In the genomic region with DNA sequence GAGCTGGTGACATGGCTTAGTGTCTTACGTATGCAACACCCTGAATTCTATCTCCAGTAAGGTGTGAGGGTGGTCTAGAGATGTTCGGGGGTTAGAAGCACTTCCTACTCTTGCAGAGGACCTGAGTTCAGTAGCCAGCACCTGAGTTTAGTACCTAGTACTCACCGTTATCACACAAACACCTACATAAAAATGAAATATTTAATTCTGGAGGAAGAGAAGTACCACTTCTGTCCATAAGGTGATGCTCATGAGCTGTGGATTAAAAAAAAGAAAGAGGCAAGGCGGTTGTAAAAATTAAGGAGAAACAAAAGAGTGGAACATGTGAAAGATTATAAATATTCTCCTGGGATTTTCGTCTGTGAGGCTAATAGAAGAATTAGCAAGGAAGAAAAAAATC, we compare ENCODE assay signal across 9 mouse cellular contexts. TPM values are rescaled to one million over a fixed set of nuclear protein-coding genes. Genes with fewer than 3 reads are reported as not detected.
DNase-seq lines count a peak whose midpoint lies in the region; ATAC-seq and TF ChIP-seq lines count a peak whose summit lies in the region.
"Had no signal": no experiment of that assay in that cellular context is flagged by ENCODE, and none has a peak within 500 bp of the region (broad histone marks: within the 10 kb centered on the region; RNA-seq: fewer than 3 reads in every experiment).

No protein-coding gene starts in this region.

- no peaks in the 10 kb centered on the region; the same call in 1 of the 2 replicates for H3K4me1 ChIP-seq in lung, adult 2 months (ENCODE audit: control insufficient read depth, insufficient read depth, low read length)
- 0 out of 2 replicates have a peak, but pooled peaks cover under 1% of the 10 kb centered on the region for H3K4me1 ChIP-seq in heart, postnatal 0 days (ENCODE audit: control insufficient read depth, insufficient read depth)
- H3K4me1 ChIP-seq in midbrain, embryonic 11.5 days (ENCODE audit: control insufficient read depth, insufficient read depth, low read length) = peaks cover 26% of the 10 kb centered on the region

- 26% methylated on average over 5 of the region's 5 CpGs for WGBS in lung, adult 2 months
- WGBS in heart, postnatal 0 days = 31% methylated on average over 5 of the region's 5 CpGs
- 36% methylated on average over 5 of the region's 5 CpGs for WGBS in midbrain, embryonic 11.5 days

- TF ChIP-seq EP300 in heart, postnatal 0 days (IDR thresholded peaks at IDR 0.05; ENCODE audit: low read depth) = no peak

- no peak overlapping the region for H3K4me2 ChIP-seq in heart, postnatal 0 days (ENCODE audit: low read depth, low read length)
- no peak overlapping the region for H3K4me2 ChIP-seq in midbrain, embryonic 11.5 days

- peak; percentile 21; the same call in 1 of the 2 replicates for TF ChIP-seq CTCF in lung, adult 2 months (IDR thresholded peaks at IDR 0.05; ENCODE audit: insufficient read depth, low read length)
- TF ChIP-seq CTCF in heart, postnatal 0 days (IDR thresholded peaks at IDR 0.05; ENCODE audit: low read depth) = peak; percentile 77

- no peak overlapping the region for H3K27ac ChIP-seq in heart, postnatal 0 days (ENCODE audit: low read depth)
- H3K27ac ChIP-seq in midbrain, embryonic 11.5 days (ENCODE audit: low read depth, low read length) = peak overlapping the region; percentile 85; the same call in 1 of the 2 replicates

- H3K36me3 ChIP-seq in heart, postnatal 0 days (replicated peaks; ENCODE audit: control insufficient read depth, insufficient read depth, low read length) = no peaks in the 10 kb centered on the region
- no peaks in the 10 kb centered on the region for H3K36me3 ChIP-seq in midbrain, embryonic 11.5 days (ENCODE audit: control insufficient read depth, insufficient read depth, low read length)

- peaks cover 12% of the 10 kb centered on the region; the same call in 1 of the 2 replicates for H3K27me3 ChIP-seq in heart, postnatal 0 days (ENCODE audit: control insufficient read depth, insufficient read depth, low read length)
- H3K27me3 ChIP-seq in midbrain, embryonic 11.5 days (ENCODE audit: control insufficient read depth, insufficient read depth, low read length) = no peaks in the 10 kb centered on the region

- H3K4me3 ChIP-seq in lung, adult 2 months (replicated peaks; ENCODE audit: extremely low read depth, low read depth, low read length) = no peak overlapping the region
- no peak overlapping the region for H3K4me3 ChIP-seq in heart, postnatal 0 days (ENCODE audit: low read depth, low read length)
- no peak overlapping the region for H3K4me3 ChIP-seq in midbrain, embryonic 11.5 days (ENCODE audit: low read depth, low read length)

- no peak for DNase-seq in lung, adult 2 months
- no peak for DNase-seq in lung, postnatal 4 days
- no peak for DNase-seq in heart, postnatal 0 days (ENCODE audit: low spot score)
- peak; percentile 89 for DNase-seq in midbrain, embryonic 11.5 days (ENCODE audit: low spot score, missing footprints)
- no peak for DNase-seq in Muller cell, postnatal 12 days (ENCODE audit: inconsistent ontology term)
- no peak for DNase-seq in urinary bladder, adult 2 months (ENCODE audit: low spot score)
- DNase-seq in thymus, adult 18-20 months = no peak

- no peaks in the 10 kb centered on the region for H3K9me3 ChIP-seq in heart, postnatal 0 days (replicated peaks; ENCODE audit: control insufficient read depth, low read length)
- H3K9me3 ChIP-seq in midbrain, embryonic 11.5 days (ENCODE audit: control insufficient read depth, low read length) = no peaks in the 10 kb centered on the region

- peak; percentile 64 for ATAC-seq in common myeloid progenitor, adult 5-6 weeks (replicated peaks; ENCODE audit: low read depth, poor library complexity, severe bottlenecking)
- no peak for ATAC-seq in heart, postnatal 0 days (ENCODE audit: insufficient read depth, low read depth)
- ATAC-seq in midbrain, embryonic 11.5 days (ENCODE audit: low FRiP score) = no peak

- no peak overlapping the region for H3K9ac ChIP-seq in heart, postnatal 0 days (replicated peaks; ENCODE audit: low read depth, low read length)
- H3K9ac ChIP-seq in midbrain, embryonic 11.5 days (ENCODE audit: low read length) = no peak overlapping the region

- TF ChIP-seq POLR2A in lung, adult 2 months (IDR thresholded peaks at IDR 0.05; ENCODE audit: borderline replicate concordance, extremely low read depth, low read depth, low read length) = no peak

RNA-seq across cellular contexts. Expression of a gene that starts 2.1 kb away (rescaled TPM):
- polyA plus RNA-seq in lung, adult 2 months (2012; rRNA removed) = 0.33 and 0.42 TPM in 2 replicates
- not detected in 2 replicates for total RNA-seq in common myeloid progenitor, adult 5-6 weeks (2017)
- total RNA-seq in heart, postnatal 0 days (2014; rRNA removed; ENCODE audit: low replicate concordance) = 0.27 TPM in 1 of 2 replicates, not detected in the other
- 0.48 and 0.79 TPM in 2 replicates for polyA plus RNA-seq in heart, postnatal 0 days (2015; fragmentation: Nextera tagmentation; extraction: Ambion mirVana)
- 67.4 and 70.1 TPM in 2 replicates for polyA plus RNA-seq in midbrain, embryonic 11.5 days (2014; fragmentation: Nextera tagmentation; extraction: Ambion mirVana)
- polyA plus RNA-seq in urinary bladder, adult 2 months (2012; rRNA removed) = 0.51 and 0.93 TPM in 2 replicates

RNA-seq across cellular contexts. Expression of a gene that starts 9.1 kb away (rescaled TPM):
- 126 and 131 TPM in 2 replicates for polyA plus RNA-seq in lung, adult 2 months (2012; rRNA removed)
- total RNA-seq in common myeloid progenitor, adult 5-6 weeks (2017) = not detected in 2 replicates
- 31.3 and 39.4 TPM in 2 replicates for total RNA-seq in heart, postnatal 0 days (2014; rRNA removed; ENCODE audit: low replicate concordance)
- 61.1 and 73.5 TPM in 2 replicates for polyA plus RNA-seq in heart, postnatal 0 days (2015; fragmentation: Nextera tagmentation; extraction: Ambion mirVana)
- polyA plus RNA-seq in midbrain, embryonic 11.5 days (2014; fragmentation: Nextera tagmentation; extraction: Ambion mirVana) = 0.75 and 0.77 TPM in 2 replicates
- polyA plus RNA-seq in urinary bladder, adult 2 months (2012; rRNA removed) = 117 and 143 TPM in 2 replicates
- total RNA-seq: neutrophil, adult 5-6 weeks had no signal

RNA-seq across cellular contexts. Expression of a gene that starts 57.1 kb away (rescaled TPM):
- polyA plus RNA-seq in lung, adult 2 months (2012; rRNA removed) = not detected in 2 replicates
- not detected in 2 replicates for total RNA-seq in common myeloid progenitor, adult 5-6 weeks (2017)
- not detected in 2 replicates for total RNA-seq in heart, postnatal 0 days (2014; rRNA removed; ENCODE audit: low replicate concordance)
- polyA plus RNA-seq in heart, postnatal 0 days (2015; fragmentation: Nextera tagmentation; extraction: Ambion mirVana) = not detected in 2 replicates
- polyA plus RNA-seq in midbrain, embryonic 11.5 days (2014; fragmentation: Nextera tagmentation; extraction: Ambion mirVana) = not detected in 2 replicates
- not detected in 2 replicates for polyA plus RNA-seq in urinary bladder, adult 2 months (2012; rRNA removed)

Comparison
In these comparisons a context has a peak if more than half of its experiments do, and no peak if none do; other contexts are left out.
1. RNA of a gene that starts 2.1 kb away (polyA plus RNA-seq): 67.4 to 70.1 TPM in midbrain, embryonic 11.5 days; 0.48 to 0.79 TPM in heart, postnatal 0 days, 0.51 to 0.93 TPM in urinary bladder, adult 2 months and 0.33 to 0.42 TPM in lung, adult 2 months; every median in the first group is over 10 times any median in the second.
2. RNA of a gene that starts 9.1 kb away (polyA plus RNA-seq): 117 to 143 TPM in urinary bladder, adult 2 months, 126 to 131 TPM in lung, adult 2 months and 61.1 to 73.5 TPM in heart, postnatal 0 days; 0.75 to 0.77 TPM in midbrain, embryonic 11.5 days; every median in the first group is over 10 times any median in the second.